8 mouse cellular contexts compared by ENCODE assay signal in the genomic region with DNA sequence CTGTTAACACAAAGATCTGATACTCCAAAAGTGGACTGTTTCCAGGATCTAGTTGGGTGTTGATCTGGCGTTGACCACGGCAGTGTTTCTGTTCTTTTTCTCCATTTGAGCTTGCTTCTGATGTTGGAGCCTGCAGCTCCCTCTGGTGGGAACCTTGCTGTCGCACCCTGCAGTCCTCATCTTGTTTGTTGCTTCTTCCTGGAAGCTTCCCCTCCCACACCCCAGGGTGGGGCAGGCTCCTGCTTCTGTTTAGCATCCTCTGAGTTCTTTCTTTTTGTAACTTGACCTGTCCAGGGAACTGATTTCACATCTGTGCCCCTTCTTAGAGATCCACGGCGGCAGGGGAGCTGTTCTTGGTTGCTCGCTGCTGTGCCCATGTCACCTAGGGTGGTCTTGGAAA. TPM values are rescaled to one million over a fixed set of nuclear protein-coding genes. Genes with fewer than 3 reads are reported as not detected.
A peak's percentile ranks its signal among the peaks of the same experiment; 100 is the strongest.
DNase-seq lines count a peak whose midpoint lies in the region; ATAC-seq and TF ChIP-seq lines count a peak whose summit lies in the region.

No protein-coding gene starts in this region.

- WGBS in forebrain, postnatal 0 days: 31% methylated on average over 6 of the region's 6 CpGs
- 27% methylated on average over 6 of the region's 6 CpGs for WGBS in forebrain, embryonic 16.5 days
- 22% methylated on average over 6 of the region's 6 CpGs for WGBS in stomach, postnatal 0 days

- TF ChIP-seq EP300 in ES-Bruce4 (IDR thresholded peaks at IDR 0.05; ENCODE audit: insufficient read depth, low read depth, low read length): no peak
- no peak for TF ChIP-seq EP300 in stomach, postnatal 0 days (optimal IDR thresholded peaks at IDR 0.05)

- ATAC-seq in forebrain, postnatal 0 days: no peak
- no peak for ATAC-seq in forebrain, embryonic 16.5 days
- ATAC-seq in hematopoietic stem cell, adult 5-6 weeks (replicated peaks in 1 of 2; ENCODE audit: insufficient read depth in 1 of 2, low FRiP score in 2 of 2, low TSS enrichment in 1 of 2, low read depth in 1 of 2, poor library complexity in 2 of 2, severe bottlenecking in 2 of 2): peak; percentile 83 to 92
- no peak for ATAC-seq in stomach, postnatal 0 days (ENCODE audit: low FRiP score, low TSS enrichment)

- DNase-seq in forebrain, postnatal 0 days: peak; percentile 54
- peak; percentile 71 to 73 for DNase-seq in cerebellum, postnatal 14 days
- peak; percentile 16 to 62 for DNase-seq in layer of hippocampus, postnatal 25 days (ENCODE audit: extremely low spot score in 1 of 2, low spot score in 1 of 2)
- peak; percentile 58 for DNase-seq in mesoderm, embryonic 11.5 days (ENCODE audit: low read depth, low spot score)
- peak; percentile 69 for DNase-seq in stomach, postnatal 0 days (ENCODE audit: low spot score)

- TF ChIP-seq POLR2A in ES-Bruce4 (IDR thresholded peaks at IDR 0.05; ENCODE audit: insufficient read depth, low read length): no peak

- no peak overlapping the region for H3K4me2 ChIP-seq in forebrain, postnatal 0 days (ENCODE audit: low read depth)
- H3K4me2 ChIP-seq in forebrain, embryonic 16.5 days (ENCODE audit: low read length): no peak overlapping the region
- no peak overlapping the region for H3K4me2 ChIP-seq in stomach, postnatal 0 days (replicated peaks; ENCODE audit: low read depth)

- no peak overlapping the region for H3K27ac ChIP-seq in forebrain, postnatal 0 days (ENCODE audit: low read depth, low read length)
- H3K27ac ChIP-seq in forebrain, embryonic 16.5 days (ENCODE audit: low read length): no peak overlapping the region
- H3K27ac ChIP-seq in ES-Bruce4 (ENCODE audit: insufficient read depth, low read length): no peak overlapping the region
- H3K27ac ChIP-seq in stomach, postnatal 0 days (replicated peaks): no peak overlapping the region

- no peak overlapping the region for H3K9ac ChIP-seq in forebrain, postnatal 0 days
- no peak overlapping the region for H3K9ac ChIP-seq in forebrain, embryonic 16.5 days (replicated peaks; ENCODE audit: low read depth, low read length)
- H3K9ac ChIP-seq in ES-Bruce4 (ENCODE audit: low read depth, poor library complexity, severe bottlenecking): no peak overlapping the region
- H3K9ac ChIP-seq in stomach, postnatal 0 days (ENCODE audit: low read length): no peak overlapping the region

- no peaks in the 10 kb centered on the region for H3K9me3 ChIP-seq in forebrain, postnatal 0 days (ENCODE audit: low read length)
- H3K9me3 ChIP-seq in forebrain, embryonic 16.5 days (ENCODE audit: control insufficient read depth, low read length): no peaks in the 10 kb centered on the region
- no peaks in the 10 kb centered on the region for H3K9me3 ChIP-seq in ES-Bruce4 (replicated peaks; ENCODE audit: control insufficient read depth, insufficient read depth, low read length, poor library complexity, severe bottlenecking)
- H3K9me3 ChIP-seq in stomach, postnatal 0 days (ENCODE audit: control insufficient read depth, low read length): no peaks in the 10 kb centered on the region

- no peak overlapping the region for H3K4me3 ChIP-seq in forebrain, postnatal 0 days (ENCODE audit: low read depth, low read length)
- H3K4me3 ChIP-seq in forebrain, embryonic 16.5 days (replicated peaks; ENCODE audit: low read length): no peak overlapping the region
- H3K4me3 ChIP-seq in ES-Bruce4 (ENCODE audit: low read depth, low read length): no peak overlapping the region
- no peak overlapping the region for H3K4me3 ChIP-seq in stomach, postnatal 0 days (ENCODE audit: low read depth, low read length)

- peak; percentile 71 for TF ChIP-seq CTCF in forebrain, postnatal 0 days (IDR thresholded peaks at IDR 0.05; ENCODE audit: low read depth)
- TF ChIP-seq CTCF in ES-Bruce4 (IDR thresholded peaks at IDR 0.05; ENCODE audit: low read depth, low read length): peak; percentile 82
- TF ChIP-seq CTCF in stomach, postnatal 0 days (IDR thresholded peaks at IDR 0.05; ENCODE audit: low read depth): peak; percentile 82

- no peaks in the 10 kb centered on the region for H3K27me3 ChIP-seq in forebrain, postnatal 0 days (ENCODE audit: insufficient read depth, low read length)
- H3K27me3 ChIP-seq in forebrain, embryonic 16.5 days (replicated peaks; ENCODE audit: control insufficient read depth, insufficient read depth, low read length): no peaks in the 10 kb centered on the region
- H3K27me3 ChIP-seq in ES-Bruce4 (ENCODE audit: control insufficient read depth, insufficient read depth, low read length, poor library complexity, severe bottlenecking): no peaks in the 10 kb centered on the region
- H3K27me3 ChIP-seq in stomach, postnatal 0 days (ENCODE audit: control insufficient read depth, insufficient read depth, low read length): no peaks in the 10 kb centered on the region

- no peaks in the 10 kb centered on the region for H3K4me1 ChIP-seq in forebrain, postnatal 0 days (ENCODE audit: insufficient read depth)
- no peaks in the 10 kb centered on the region for H3K4me1 ChIP-seq in forebrain, embryonic 16.5 days (replicated peaks; ENCODE audit: control insufficient read depth, insufficient read depth, low read length)
- peaks cover 2% of the 10 kb centered on the region for H3K4me1 ChIP-seq in ES-Bruce4 (ENCODE audit: control insufficient read depth, insufficient read depth, low read length)
- no peaks in the 10 kb centered on the region for H3K4me1 ChIP-seq in stomach, postnatal 0 days (replicated peaks; ENCODE audit: control insufficient read depth, insufficient read depth)

- H3K36me3 ChIP-seq in forebrain, postnatal 0 days (ENCODE audit: insufficient read depth): no peaks in the 10 kb centered on the region
- no peaks in the 10 kb centered on the region for H3K36me3 ChIP-seq in forebrain, embryonic 16.5 days (ENCODE audit: control insufficient read depth, insufficient read depth)
- no peaks in the 10 kb centered on the region for H3K36me3 ChIP-seq in ES-Bruce4 (ENCODE audit: control insufficient read depth, insufficient read depth, low read length, poor library complexity, severe bottlenecking)
- no peaks in the 10 kb centered on the region for H3K36me3 ChIP-seq in stomach, postnatal 0 days (ENCODE audit: control insufficient read depth, insufficient read depth, low read length)

RNA-seq across cellular contexts. Expression of a gene that starts 35.7 kb away (rescaled TPM):
- 0.31 and 0.62 TPM in 2 replicates for total RNA-seq in forebrain, postnatal 0 days (2014; rRNA removed)
- polyA plus RNA-seq in forebrain, postnatal 0 days (2015; fragmentation: Nextera tagmentation; extraction: Ambion mirVana): 0.24 and 0.42 TPM in 2 replicates
- polyA plus RNA-seq in forebrain, embryonic 16.5 days (2015; fragmentation: Nextera tagmentation; extraction: Ambion mirVana): 0.09 and 0.28 TPM in 2 replicates
- 2.2 and 3.1 TPM in 2 replicates for polyA plus RNA-seq in ES-Bruce4 (2011; ENCODE audit: insufficient read depth, insufficient read length, low read depth, missing spikeins)
- total RNA-seq in hematopoietic stem cell, adult 5-6 weeks (2017): 4.5 and 5.4 TPM in 2 replicates
- total RNA-seq in layer of hippocampus, postnatal 25 days (2021): under 1 TPM in 1 of 2 experiments, not detected in 1; 0.10 TPM
- polyA plus RNA-seq in stomach, postnatal 0 days (2015; fragmentation: Nextera tagmentation; extraction: Ambion mirVana): 9.8 and 10.8 TPM in 2 replicates

Comparison
In these comparisons a context has a peak if more than half of its experiments do, and no peak if none do; other contexts are left out.
1. ATAC-seq: peak in hematopoietic stem cell, adult 5-6 weeks (2 of 2); none in forebrain, postnatal 0 days (single experiment), forebrain, embryonic 16.5 days (single experiment) and stomach, postnatal 0 days (single experiment).
2. Peak in every context shown above with its lines, with median percentiles within 50 percentile points of each other: DNase-seq and CTCF ChIP-seq.